Mouse (Mus musculus) MEL (cell line): ENCODE measurements at regions not wholly inside any gene's neighbourhood (a gene's known extent, or its start where the extent isn't known, plus 50 kb on each side); places are given as distances from the start of the nearest gene placed in this dataset.

Source experiments
- DNase-seq: peaks from one replicate; pipeline ENCODE4 v3.0.0; 2011; ENCODE audit warnings: low read depth, low spot score
- H3K27ac ChIP-seq: 2 replicates; pipeline ENCODE4 v1.5.1; 2012; ENCODE audit warnings: low read depth, mild to moderate bottlenecking, control low read depth, low read length, moderate library complexity; ENCODE audit not compliant: control insufficient read depth
- H3K27me3 ChIP-seq, 2 experiments: fragments of 150-350 bp in 1 of 2; sonication (generic) in 1 of 2; 2 replicates each; pipeline ENCODE4 v1.6.1; 2012; ENCODE audit warnings: low read length in 2 of 2, mild to moderate bottlenecking in 2 of 2, improper control_type of control experiment in 1 of 2, moderate library complexity in 1 of 2; ENCODE audit not compliant: insufficient read depth in 2 of 2, control insufficient read depth in 1 of 2
- H3K36me3 ChIP-seq, 2 experiments: 2 replicates each; pipeline ENCODE4 v1.6.1; 2012 to 2014; ENCODE audit warnings: low read length in 2 of 2, improper control_type of control experiment in 1 of 2, inconsistent platforms in 1 of 2, mild to moderate bottlenecking in 1 of 2; ENCODE audit not compliant: insufficient read depth in 2 of 2, control insufficient read depth in 1 of 2
- H3K4me1 ChIP-seq, 2 experiments: fragments of 150-350 bp in 1 of 2; sonication (generic) in 1 of 2; 2 replicates each; pipeline ENCODE4 v1.6.1; 2012; ENCODE audit warnings: low read length in 2 of 2, improper control_type of control experiment in 1 of 2, mild to moderate bottlenecking in 1 of 2; ENCODE audit not compliant: insufficient read depth in 2 of 2, control insufficient read depth in 1 of 2
- H3K4me3 ChIP-seq, 2 experiments: fragments of 150-350 bp in 1 of 2; sonication (generic) in 1 of 2; 2 replicates each; pipeline ENCODE4 v1.5.1; 2012; ENCODE audit warnings: low read depth in 2 of 2, low read length in 2 of 2, mild to moderate bottlenecking in 2 of 2, moderate library complexity in 2 of 2, control low read depth in 1 of 2, improper control_type of control experiment in 1 of 2; ENCODE audit not compliant: control insufficient read depth in 1 of 2, insufficient read depth in 1 of 2
- H3K79me2 ChIP-seq: 2 replicates; pipeline ENCODE4 v1.6.1; 2012; ENCODE audit warnings: mild to moderate bottlenecking, low read length, moderate library complexity; ENCODE audit not compliant: control insufficient read depth, poor library complexity, insufficient read depth
- H3K9ac ChIP-seq: 2 replicates; pipeline ENCODE4 v1.6.1; 2012; ENCODE audit warnings: low read depth, mild to moderate bottlenecking, control low read depth, low read length, moderate library complexity; ENCODE audit not compliant: control insufficient read depth, poor library complexity, severe bottlenecking
- H3K9me3 ChIP-seq: fragments of 150-350 bp; sonication (generic); replicated peaks from 2 replicates; pipeline ENCODE4 v1.6.1; 2012; ENCODE audit warnings: mild to moderate bottlenecking, low read length, improper control_type of control experiment, moderate library complexity; ENCODE audit not compliant: insufficient read depth
- BHLHE40 ChIP-seq: IDR thresholded peaks from 2 replicates; pipeline ENCODE4 v1.6.1; 2012; ENCODE audit warnings: low read depth, mild to moderate bottlenecking, inconsistent platforms, low read length, improper control_type of control experiment, borderline replicate concordance
- CHD1 ChIP-seq: IDR thresholded peaks from 2 replicates; pipeline ENCODE4 v1.6.1; 2012; ENCODE audit warnings: low read depth, mild to moderate bottlenecking, inconsistent platforms, low read length, improper control_type of control experiment
- CTCF ChIP-seq, 3 experiments: IDR thresholded peaks in 2 of 3; conservative IDR thresholded peaks in 1 of 3; 2 replicates each; pipeline ENCODE4 v1.5.1; 2011 to 2012; ENCODE audit warnings: low read length in 3 of 3, low read depth in 2 of 3, mild to moderate bottlenecking in 2 of 3, improper control_type of control experiment in 1 of 3, inconsistent platforms in 1 of 3, mixed read lengths in 1 of 3, moderate library complexity in 1 of 3; ENCODE audit not compliant: control insufficient read depth in 1 of 3, insufficient read depth in 1 of 3, poor library complexity in 1 of 3, severe bottlenecking in 1 of 3
- ELF1 ChIP-seq: IDR thresholded peaks from 2 replicates; pipeline ENCODE4 v1.6.1; 2014; ENCODE audit warnings: low read depth, mild to moderate bottlenecking, inconsistent platforms, low read length, improper control_type of control experiment, moderate library complexity
- GABPA ChIP-seq: IDR thresholded peaks from 2 replicates; pipeline ENCODE4 v1.6.1; 2012; ENCODE audit warnings: low read depth, mild to moderate bottlenecking, inconsistent platforms, low read length, improper control_type of control experiment, moderate library complexity
- HCFC1 ChIP-seq: IDR thresholded peaks from 2 replicates; pipeline ENCODE4 v1.6.1; 2012; ENCODE audit warnings: low read depth, mild to moderate bottlenecking, inconsistent platforms, low read length, improper control_type of control experiment, moderate library complexity
- MAFK ChIP-seq: IDR thresholded peaks from 2 replicates; pipeline ENCODE4 v1.6.1; 2011; ENCODE audit warnings: low read depth, mild to moderate bottlenecking, low read length, improper control_type of control experiment, borderline replicate concordance
- MAX ChIP-seq: IDR thresholded peaks from 2 replicates; pipeline ENCODE4 v1.6.1; 2011; ENCODE audit warnings: low read length, improper control_type of control experiment
- MAZ ChIP-seq: IDR thresholded peaks from 2 replicates; pipeline ENCODE4 v1.6.1; 2012; ENCODE audit warnings: low read depth, mild to moderate bottlenecking, inconsistent platforms, low read length, improper control_type of control experiment
- MEF2A ChIP-seq: IDR thresholded peaks from 2 replicates; pipeline ENCODE4 v1.6.1; 2014; ENCODE audit warnings: low read depth, mild to moderate bottlenecking, inconsistent platforms, low read length, improper control_type of control experiment; ENCODE audit not compliant: poor library complexity, insufficient replicate concordance, severe bottlenecking; ENCODE audit errors: extremely low read depth
- MYC ChIP-seq: IDR thresholded peaks from 2 replicates; pipeline ENCODE4 v1.6.1; 2011; ENCODE audit warnings: low read depth, mild to moderate bottlenecking, low read length, improper control_type of control experiment, moderate library complexity
- NRF1 ChIP-seq: IDR thresholded peaks from 2 replicates; pipeline ENCODE4 v1.6.1; 2014; ENCODE audit warnings: low read depth, mild to moderate bottlenecking, inconsistent platforms, low read length, improper control_type of control experiment, moderate library complexity; ENCODE audit not compliant: poor library complexity, insufficient read depth, severe bottlenecking
- POLR2A ChIP-seq, 2 experiments: IDR thresholded peaks; 2 replicates each; pipeline ENCODE4 v1.6.1; 2011 to 2012; ENCODE audit warnings: low read length in 2 of 2, mild to moderate bottlenecking in 2 of 2, control low read depth in 1 of 2, improper control_type of control experiment in 1 of 2, low read depth in 1 of 2, moderate library complexity in 1 of 2; ENCODE audit not compliant: control insufficient read depth in 1 of 2, insufficient read depth in 1 of 2, poor library complexity in 1 of 2
- POLR2AphosphoS2 ChIP-seq: IDR thresholded peaks from 2 replicates; pipeline ENCODE4 v1.6.1; 2011; ENCODE audit warnings: low read length, improper control_type of control experiment
- RAD21 ChIP-seq: IDR thresholded peaks from 2 replicates; pipeline ENCODE4 v1.6.1; 2011; ENCODE audit warnings: mild to moderate bottlenecking, low read depth, low read length, improper control_type of control experiment
- RCOR1 ChIP-seq: IDR thresholded peaks from 2 replicates; pipeline ENCODE4 v1.6.1; 2012; ENCODE audit warnings: low read depth, mild to moderate bottlenecking, inconsistent platforms, low read length, improper control_type of control experiment
- SIN3A ChIP-seq: IDR thresholded peaks from 2 replicates; pipeline ENCODE4 v1.6.1; 2012; ENCODE audit warnings: low read length, improper control_type of control experiment, inconsistent platforms
- SMC3 ChIP-seq: IDR thresholded peaks from 2 replicates; pipeline ENCODE4 v1.6.1; 2011; ENCODE audit warnings: low read depth, low read length, improper control_type of control experiment
- TBP ChIP-seq: IDR thresholded peaks from 2 replicates; pipeline ENCODE4 v1.8.0; 2011; ENCODE audit warnings: low read depth, low read length, improper control_type of control experiment
- UBTF ChIP-seq: IDR thresholded peaks from 2 replicates; pipeline ENCODE4 v1.6.1; 2012; ENCODE audit warnings: low read depth, mild to moderate bottlenecking, inconsistent platforms, low read length, improper control_type of control experiment, moderate library complexity, borderline replicate concordance; ENCODE audit not compliant: insufficient read depth
- USF1 ChIP-seq: IDR thresholded peaks from 2 replicates; pipeline ENCODE4 v1.6.1; 2014; ENCODE audit warnings: low read depth, mild to moderate bottlenecking, inconsistent platforms, low read length, improper control_type of control experiment, moderate library complexity
- ZC3H11A ChIP-seq: IDR thresholded peaks from 2 replicates; pipeline ENCODE4 v1.6.1; 2012; ENCODE audit warnings: low read depth, mild to moderate bottlenecking, inconsistent platforms, low read length, improper control_type of control experiment
- ZKSCAN1 ChIP-seq: IDR thresholded peaks from 2 replicates; pipeline ENCODE4 v1.6.1; 2012; ENCODE audit warnings: low read depth, mild to moderate bottlenecking, inconsistent platforms, low read length, improper control_type of control experiment, moderate library complexity
- ZMIZ1 ChIP-seq: IDR thresholded peaks from 2 replicates; pipeline ENCODE4 v1.6.1; 2012; ENCODE audit warnings: low read depth, mild to moderate bottlenecking, inconsistent platforms, low read length, improper control_type of control experiment, moderate library complexity

- Histone ChIP-seq H3K9ac (no peak overlapping the region), H3K4me3 (no peak overlapping the region), H3K4me1 (no peaks in the 10 kb centered on the region), H3K79me2 (no peaks in the 10 kb centered on the region), H3K27me3 (peaks cover 2 to 7% of the 10 kb centered on the region in 2 experiments; a peak in 3 of 4 replicates), H3K36me3 (no peaks in the 10 kb centered on the region), H3K9me3 (no peaks in the 10 kb centered on the region), H3K27ac (no peak overlapping the region)
- TF ChIP-seq MAX, result no peak
- no peak for TF ChIP-seq TBP
- no peak for TF ChIP-seq SIN3A
- no peak for TF ChIP-seq POLR2AphosphoS2
- TF ChIP-seq ZMIZ1, result no peak
- DNase-seq, result no peak
These were observed 101.6 kb downstream of the Tmem17 start for GRCm38 (mm10) chr11:22613500-22613899.

DNA sequence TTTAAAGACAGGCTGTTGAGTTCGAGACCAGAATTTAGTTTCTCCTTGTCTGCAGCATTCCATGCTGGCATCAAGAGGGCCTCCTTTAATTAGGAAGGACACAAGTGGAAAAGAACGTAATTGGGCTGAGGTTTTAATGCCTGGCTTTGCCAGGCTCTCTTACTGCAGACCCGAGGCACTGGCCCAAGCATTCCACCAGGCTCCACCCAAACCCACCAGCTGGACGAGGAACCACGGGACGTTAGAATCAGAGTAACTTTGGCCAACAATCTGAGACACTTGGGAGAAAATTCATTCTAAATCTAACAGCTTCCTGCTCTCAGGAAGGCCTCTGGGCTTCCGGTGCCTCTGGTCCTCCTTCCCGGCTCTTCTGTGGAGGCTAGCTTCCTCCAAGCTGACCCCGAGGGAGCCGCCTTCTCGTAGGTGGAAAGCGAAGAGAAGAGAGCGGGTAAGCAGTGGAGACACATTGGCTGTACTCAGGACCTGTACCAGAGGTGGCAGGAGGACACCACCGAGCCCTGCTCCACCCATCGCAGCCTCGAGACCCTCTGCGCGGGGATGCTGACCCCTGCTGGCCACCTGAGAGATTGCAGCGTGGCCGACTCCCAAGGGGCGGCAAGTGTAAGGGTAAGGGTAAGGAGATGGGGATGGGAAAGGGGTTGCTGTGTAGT lies 105.5 kb downstream of the Tmem17 start:
- Histone ChIP-seq H3K4me1 (no peaks in the 10 kb centered on the region), H3K27me3 (no peaks in the 10 kb centered on the region; a peak in 1 of 4 replicates), H3K9ac (peak overlapping the region; percentile 47), H3K79me2 (no peaks in the 10 kb centered on the region), H3K36me3 (no peaks in the 10 kb centered on the region), H3K4me3 (peak overlapping the region; percentile 40 to 41; a peak in 3 of 4 replicates), H3K9me3 (no peaks in the 10 kb centered on the region), H3K27ac (no peak overlapping the region)
- DNase-seq, result peak; percentile 85
- TF ChIP-seq NRF1, result 0 out of 2 replicates have a peak, but pooled peaks have one; percentile 26
- peak; percentile 65; the same call in 1 of the 2 replicates for TF ChIP-seq MAZ
- TF ChIP-seq SMC3, result peak; percentile 99
- no peak for TF ChIP-seq ZKSCAN1
- peak; percentile 95 for TF ChIP-seq ZC3H11A
- TF ChIP-seq MAX, result peak; percentile 66
- no peak for TF ChIP-seq MAFK
- no peak for TF ChIP-seq ZMIZ1
- no peak for TF ChIP-seq UBTF
- no peak for TF ChIP-seq POLR2A (IDR thresholded peaks at IDR 0.05; ENCODE audit: control insufficient read depth in 1 of 2, insufficient read depth in 1 of 2, low read depth in 1 of 2, low read length in 2 of 2, poor library complexity in 1 of 2)
- peak; percentile 99 for TF ChIP-seq RAD21
- no peak for TF ChIP-seq GABPA
- no peak for TF ChIP-seq CHD1
- peak; percentile 98 to 100 (median 99) for TF ChIP-seq CTCF (IDR thresholded peaks at IDR 0.05 in 2 of 3, conservative IDR thresholded peaks at IDR 0.05 in 1 of 3; ENCODE audit: control insufficient read depth in 1 of 3, insufficient read depth in 1 of 3, low read depth in 2 of 3, low read length in 3 of 3, poor library complexity in 1 of 3, severe bottlenecking in 1 of 3)
- TF ChIP-seq MEF2A, result no peak
- 0 out of 2 replicates have a peak, but pooled peaks have one; percentile 33 for TF ChIP-seq ELF1
- peak; percentile 33; the same call in 1 of the 2 replicates for TF ChIP-seq MYC
- peak; percentile 36; the same call in 1 of the 2 replicates for TF ChIP-seq HCFC1
- TF ChIP-seq BHLHE40, result 0 out of 2 replicates have a peak, but pooled peaks have one; percentile 6
- no peak for TF ChIP-seq RCOR1
- no peak for TF ChIP-seq USF1
